Mouse (Mus musculus) gastrocnemius, adult 18-20 months (tissue): ENCODE data around the gene Tspoap1. TPM values are rescaled to one million over a fixed set of nuclear protein-coding genes. Genes with fewer than 3 reads are reported as not detected.
A peak's percentile ranks its signal among the peaks of the same experiment; 100 is the strongest.

Experiments used
- DNase-seq: peaks from one replicate; pipeline ENCODE4 v3.0.0; 2021; ENCODE audit warnings: low spot score
- long read RNA-seq, 2 experiments: library from polyadenylated mRNA; stranded (forward); transcript quantifications; one replicate each; pipeline ENCODE4 v2.0.0; 2021
- total RNA-seq, 2 experiments: library from RNA; stranded (reverse); gene quantifications; 2 replicates each; pipeline ENCODE4 v1.2.3; 2021

Gene Tspoap1
- not detected for total RNA-seq
- long read RNA-seq, experiment 1 = 0 reads
- long read RNA-seq, experiment 2 = 0 reads

GRCm38 (mm10) chr11:87760301-87761081 lies at the start of gene Tspoap1:
Gene Tspoap1, plus strand, starts transcription at chr11:87760541.
- DNase-seq = no peak

- DNase-seq = no peak
Observed at GRCm38 (mm10) chr11:87712188-87712587, 48.2 kb upstream of the Tspoap1 start.

- no peak for DNase-seq
Observed at GRCm38 (mm10) chr11:87715999-87716398, 44.3 kb upstream of the Tspoap1 start.

- no peak for DNase-seq
Observed at GRCm38 (mm10) chr11:87719526-87719925, 40.8 kb upstream of the Tspoap1 start.

GRCm38 (mm10) chr11:87720324-87720723 lies 40.0 kb upstream of the Tspoap1 start:
- no peak for DNase-seq

GRCm38 (mm10) chr11:87720839-87721238 lies 39.5 kb upstream of the Tspoap1 start:
- DNase-seq = no peak

- DNase-seq = no peak
Observed at GRCm38 (mm10) chr11:87722168-87722567, 38.2 kb upstream of the Tspoap1 start.

- no peak for DNase-seq
Observed at GRCm38 (mm10) chr11:87722891-87723290, 37.5 kb upstream of the Tspoap1 start.

GRCm38 (mm10) chr11:87725515-87725914 lies 34.8 kb upstream of the Tspoap1 start:
- DNase-seq = no peak

GRCm38 (mm10) chr11:87725964-87726562 lies 34.3 kb upstream of the Tspoap1 start:
- no peak for DNase-seq

- DNase-seq = no peak
Observed at GRCm38 (mm10) chr11:87727021-87727420, 33.3 kb upstream of the Tspoap1 start.

GRCm38 (mm10) chr11:87727471-87727870 lies 32.9 kb upstream of the Tspoap1 start:
- no peak for DNase-seq

GRCm38 (mm10) chr11:87728850-87729592 lies 31.3 kb upstream of the Tspoap1 start:
- DNase-seq = no peak

- no peak for DNase-seq
Observed at GRCm38 (mm10) chr11:87729593-87730185, 30.7 kb upstream of the Tspoap1 start.

- no peak for DNase-seq
Observed at GRCm38 (mm10) chr11:87730652-87731310, 29.6 kb upstream of the Tspoap1 start.

GRCm38 (mm10) chr11:87734346-87734745 lies 26.0 kb upstream of the Tspoap1 start:
- no peak for DNase-seq

- DNase-seq = no peak
Observed at GRCm38 (mm10) chr11:87735691-87736090, 24.6 kb upstream of the Tspoap1 start.

GRCm38 (mm10) chr11:87736647-87737134 lies 23.6 kb upstream of the Tspoap1 start:
- peak; percentile 48 for DNase-seq

- peak; percentile 95 for DNase-seq
Observed at GRCm38 (mm10) chr11:87737175-87737740, 23.1 kb upstream of the Tspoap1 start, which contains the start of gene Supt4a. Gene Supt4a, plus strand, starts transcription at chr11:87737552.

- no peak for DNase-seq
Observed at GRCm38 (mm10) chr11:87743691-87744090, 16.6 kb upstream of the Tspoap1 start.

- DNase-seq = no peak
Observed at GRCm38 (mm10) chr11:87744964-87745363, 15.4 kb upstream of the Tspoap1 start.
